Mouse (Mus musculus) liver, embryonic 14.5 days (tissue): ENCODE data around the gene Iffo1. TPM values are rescaled to one million over a fixed set of nuclear protein-coding genes. Genes with fewer than 3 reads are reported as not detected.

Source experiments
- ATAC-seq: fragments of 200-750 bp; cut with Nextera tagmentation; 2 replicates; pipeline ENCODE4 v1.8.0; 2017; ENCODE audit warnings: moderate number of reproducible peaks, mild to moderate bottlenecking, moderate library complexity; ENCODE audit not compliant: insufficient read depth
- DNase-seq, 3 experiments: peaks; one replicate each; pipeline ENCODE4 v3.0.0-alpha.2; 2012 to 2013; ENCODE audit warnings: low read depth in 3 of 3, low spot score in 3 of 3
- H3K27ac ChIP-seq: fragments of 300-500 bp; sonication (generic); 2 replicates; pipeline ENCODE4 v1.5.1; 2014; ENCODE audit warnings: moderate library complexity, mild to moderate bottlenecking, control low read depth, inconsistent platforms
- H3K27me3 ChIP-seq: fragments of 300-500 bp; sonication (generic); 2 replicates; pipeline ENCODE4 v1.6.1; 2014; ENCODE audit warnings: mild to moderate bottlenecking, low read length, moderate library complexity; ENCODE audit not compliant: control insufficient read depth, insufficient read depth
- H3K36me3 ChIP-seq: fragments of 300-500 bp; sonication (generic); replicated peaks from 2 replicates; pipeline ENCODE4 v1.6.1; 2014; ENCODE audit warnings: low read depth; ENCODE audit not compliant: control insufficient read depth, insufficient read depth
- H3K4me1 ChIP-seq, 2 experiments: fragments of 200-500 bp in 1 of 2; fragments of 300-500 bp in 1 of 2; sonication (generic) in 1 of 2; replicated peaks; 2 replicates each; pipeline ENCODE4 v1.6.1; 2012 to 2014; ENCODE audit warnings: antibody characterized with exemption in 1 of 2, inconsistent platforms in 1 of 2, low read length in 1 of 2; ENCODE audit not compliant: control insufficient read depth in 2 of 2, insufficient read depth in 2 of 2
- H3K4me2 ChIP-seq: fragments of 300-500 bp; sonication (generic); 2 replicates; pipeline ENCODE4 v1.6.1; 2014; ENCODE audit warnings: low read depth, mild to moderate bottlenecking, control low read depth, moderate library complexity
- H3K4me3 ChIP-seq, 2 experiments: fragments of 200-500 bp in 1 of 2; fragments of 300-500 bp in 1 of 2; sonication (generic) in 1 of 2; 2 replicates each; pipeline ENCODE4 v1.5.1; 2012 to 2014; ENCODE audit warnings: low read depth in 2 of 2, low read length in 2 of 2, mild to moderate bottlenecking in 2 of 2, control low read depth in 1 of 2, inconsistent platforms in 1 of 2, moderate library complexity in 1 of 2; ENCODE audit not compliant: insufficient read depth in 1 of 2
- H3K9ac ChIP-seq: fragments of 300-500 bp; sonication (generic); replicated peaks from 2 replicates; pipeline ENCODE4 v1.6.1; 2014; ENCODE audit warnings: mild to moderate bottlenecking, control low read depth, moderate library complexity
- H3K9me3 ChIP-seq: fragments of 300-500 bp; sonication (generic); 2 replicates; pipeline ENCODE4 v1.6.1; 2016; ENCODE audit warnings: low read length, mixed read lengths; ENCODE audit not compliant: control insufficient read depth
- CTCF ChIP-seq: IDR thresholded peaks from 2 replicates; pipeline ENCODE4 v1.5.1; 2016; ENCODE audit warnings: antibody characterized with exemption, low read depth, control low read depth
- EP300 ChIP-seq: IDR thresholded peaks from 2 replicates; pipeline ENCODE4 v1.6.1; 2016; ENCODE audit warnings: antibody characterized with exemption, low read depth
- WGBS: fragments of 180-500 bp; shearing (Covaris S2); extraction: QIAGEN DNeasy Blood & Tissue Kit; methylation state at CpG from one replicate; pipeline ENCODE4 v1.1.7; 2014; ENCODE audit not compliant: insufficient replicate concordance; 5-methylcytosine and 5-hydroxymethylcytosine counted together
- microRNA-seq: library from miRNA; unstranded; fragments of <30 nt; microRNA quantifications from one replicate; pipeline ENCODE4, GENCODE M21; 2016
- polyA plus RNA-seq, 2 experiments: library from polyadenylated mRNA; depleted of rRNA in 1 of 2; stranded (reverse) in 1 of 2; unstranded in 1 of 2; fragments of >200 nt; fragmentation: Nextera tagmentation in 1 of 2; extraction: Ambion mirVana in 1 of 2; gene quantifications; 2 replicates each; pipeline versions ENCODE4 v1.2.1 to v1.2.3; 2012 to 2014

Gene Iffo1
- polyA plus RNA-seq, 2 experiments: 1.8 to 6.0 TPM

DNA sequence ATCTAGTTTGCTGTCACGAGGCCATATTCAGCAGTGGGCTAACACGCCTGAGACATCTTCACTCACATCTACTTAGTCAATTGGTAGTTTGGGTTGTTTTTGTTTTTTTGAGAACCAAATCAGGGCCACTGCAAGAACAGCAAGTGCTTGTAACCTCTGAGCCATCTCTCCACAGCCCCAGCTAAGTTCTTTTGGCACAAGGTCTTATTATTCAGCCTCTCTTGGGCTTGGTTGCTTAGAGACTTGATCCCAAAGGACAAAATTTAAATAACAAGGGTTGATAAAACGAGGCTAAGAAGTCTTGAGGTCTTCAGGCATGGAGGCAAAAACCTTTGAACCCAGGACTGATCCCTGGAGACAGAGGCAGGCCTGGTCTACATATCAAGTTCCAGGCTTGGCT is 51.3 kb downstream of the Iffo1 start:
- H3K9ac ChIP-seq: no peak overlapping the region
- WGBS: 67% methylated on average over 3 of the region's 3 CpGs
- TF ChIP-seq EP300: no peak
- TF ChIP-seq CTCF: no peak
- peaks cover 17% of the 10 kb centered on the region for H3K36me3 ChIP-seq
- H3K27ac ChIP-seq: no peak overlapping the region
- no peak overlapping the region for H3K4me3 ChIP-seq
- H3K4me1 ChIP-seq: peaks cover 7 to 8% of the 10 kb centered on the region in 2 experiments
- DNase-seq (no peak), ATAC-seq (no peak)
- no peaks in the 10 kb centered on the region for H3K9me3 ChIP-seq
- H3K4me2 ChIP-seq: no peak overlapping the region
- no peaks in the 10 kb centered on the region for H3K27me3 ChIP-seq

DNA sequence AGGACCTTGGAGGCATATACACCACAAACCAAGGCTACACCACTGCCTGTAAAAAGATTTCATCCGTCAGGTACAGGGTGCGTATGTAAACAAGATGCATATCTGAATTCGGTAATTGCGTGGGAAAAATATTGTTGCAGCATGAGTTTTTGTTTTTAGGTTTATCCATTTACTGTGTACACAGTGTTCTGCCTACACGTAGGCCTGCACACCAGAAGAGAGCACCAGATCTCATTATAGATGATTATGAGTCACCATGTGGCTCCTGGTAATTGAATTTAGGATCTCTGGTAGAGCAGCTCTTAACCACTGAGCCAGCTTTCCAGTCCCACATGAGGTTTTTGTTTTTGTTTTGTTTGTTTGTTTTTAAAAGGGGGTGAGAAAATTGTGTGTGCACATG is 52.1 kb downstream of the Iffo1 start:
- TF ChIP-seq EP300 (no peak), CTCF (no peak)
- Histone ChIP-seq H3K27me3 (no peaks in the 10 kb centered on the region), H3K4me1 (peaks cover 7 to 8% of the 10 kb centered on the region in 2 experiments), H3K9me3 (no peaks in the 10 kb centered on the region), H3K27ac (no peak overlapping the region), H3K4me3 (no peak overlapping the region), H3K4me2 (no peak overlapping the region), H3K36me3 (peaks cover 17% of the 10 kb centered on the region), H3K9ac (no peak overlapping the region)
- 78% methylated on average over 5 of the region's 5 CpGs for WGBS
- no peak for ATAC-seq
- no peak for DNase-seq

DNA sequence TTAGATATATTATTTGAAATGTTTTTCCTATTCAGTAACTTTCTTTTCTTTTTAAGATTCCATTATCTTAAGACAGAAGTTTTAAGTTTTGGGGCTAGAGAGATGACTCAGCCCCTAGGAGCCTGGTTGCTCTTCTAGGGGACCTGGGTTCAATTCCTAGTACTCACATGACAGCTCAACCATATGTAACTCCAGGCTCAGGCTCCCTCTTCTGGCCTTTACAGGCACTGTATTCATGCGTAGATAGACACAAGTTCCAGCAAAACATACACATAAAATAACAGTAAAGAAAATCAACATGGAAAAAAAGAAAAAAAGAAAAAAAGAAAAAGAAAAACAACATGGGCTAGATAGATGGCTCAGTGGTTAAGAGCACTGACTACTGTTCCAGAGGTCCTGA is 65.4 kb downstream of the Iffo1 start:
- 66% methylated on average over 1 of the region's 1 CpGs for WGBS
- Histone ChIP-seq H3K27me3 (peaks cover 4% of the 10 kb centered on the region), H3K27ac (no peak overlapping the region), H3K9ac (no peak overlapping the region), H3K4me3 (no peak overlapping the region), H3K9me3 (no peaks in the 10 kb centered on the region), H3K4me1 (no peaks in the 10 kb centered on the region), H3K36me3 (no peaks in the 10 kb centered on the region), H3K4me2 (no peak overlapping the region)
- TF ChIP-seq EP300: no peak
- TF ChIP-seq CTCF: peak; percentile 12; the same call in 1 of the 2 replicates
- ATAC-seq: no peak
- DNase-seq: no peak

Small RNA genes within 50 kb of the gene (microRNA-seq; reads per million reads assigned to microRNA genes)
- gene Mir3098 (3.4 reads per million), gene Mir7045 (not detected)

Other genes with a start within 250 kb of the Iffo1 start
- gene Lag3, start 233.5 kb upstream of the Iffo1 start, polyA plus RNA-seq (2012; rRNA removed): 0.10 and 0.11 TPM in 2 replicates
- 0.17 TPM in 1 of 2 replicates, not detected in the other for gene Lag3, start 233.5 kb upstream of the Iffo1 start, polyA plus RNA-seq (2014; fragmentation: Nextera tagmentation; extraction: Ambion mirVana)
- 109 and 131 TPM in 2 replicates for gene Ptms, start 225.1 kb upstream of the Iffo1 start, polyA plus RNA-seq (2012; rRNA removed)
- gene Ptms, start 225.1 kb upstream of the Iffo1 start, polyA plus RNA-seq (2014; fragmentation: Nextera tagmentation; extraction: Ambion mirVana): 29.7 and 39.7 TPM in 2 replicates
- 85.0 and 96.5 TPM in 2 replicates for gene Mlf2, start 213.9 kb upstream of the Iffo1 start, polyA plus RNA-seq (2012; rRNA removed)
- 98.1 and 116 TPM in 2 replicates for gene Mlf2, start 213.9 kb upstream of the Iffo1 start, polyA plus RNA-seq (2014; fragmentation: Nextera tagmentation; extraction: Ambion mirVana)
- 57.8 and 62.6 TPM in 2 replicates for gene Cops7a, start 179.7 kb upstream of the Iffo1 start, polyA plus RNA-seq (2012; rRNA removed)
- 51.5 and 52.6 TPM in 2 replicates for gene Cops7a, start 179.7 kb upstream of the Iffo1 start, polyA plus RNA-seq (2014; fragmentation: Nextera tagmentation; extraction: Ambion mirVana)
- 0.07 and 0.09 TPM in 2 replicates for gene Pianp, start 148.5 kb upstream of the Iffo1 start, polyA plus RNA-seq (2012; rRNA removed)
- gene Pianp, start 148.5 kb upstream of the Iffo1 start, polyA plus RNA-seq (2014; fragmentation: Nextera tagmentation; extraction: Ambion mirVana): not detected in 2 replicates
- 20.2 and 22.2 TPM in 2 replicates for gene Zfp384, start 136.1 kb upstream of the Iffo1 start, polyA plus RNA-seq (2012; rRNA removed)
- gene Zfp384, start 136.1 kb upstream of the Iffo1 start, polyA plus RNA-seq (2014; fragmentation: Nextera tagmentation; extraction: Ambion mirVana): 2.9 and 3.1 TPM in 2 replicates
- 14.1 and 17.9 TPM in 2 replicates for gene Ing4, start 105.5 kb upstream of the Iffo1 start, polyA plus RNA-seq (2012; rRNA removed)
- gene Ing4, start 105.5 kb upstream of the Iffo1 start, polyA plus RNA-seq (2014; fragmentation: Nextera tagmentation; extraction: Ambion mirVana): 17.2 and 21.9 TPM in 2 replicates
- gene Acrbp, start 95.6 kb upstream of the Iffo1 start, polyA plus RNA-seq (2012; rRNA removed): 2.1 and 3.1 TPM in 2 replicates
- 1.3 and 2.0 TPM in 2 replicates for gene Acrbp, start 95.6 kb upstream of the Iffo1 start, polyA plus RNA-seq (2014; fragmentation: Nextera tagmentation; extraction: Ambion mirVana)
- gene Lpar5, start 77.3 kb upstream of the Iffo1 start, polyA plus RNA-seq (2012; rRNA removed): 1.6 and 1.8 TPM in 2 replicates
- 0.68 and 1.0 TPM in 2 replicates for gene Lpar5, start 77.3 kb upstream of the Iffo1 start, polyA plus RNA-seq (2014; fragmentation: Nextera tagmentation; extraction: Ambion mirVana)
- gene Chd4, start 49.3 kb upstream of the Iffo1 start, polyA plus RNA-seq (2012; rRNA removed): 13.9 and 24.7 TPM in 2 replicates
- gene Chd4, start 49.3 kb upstream of the Iffo1 start, polyA plus RNA-seq (2014; fragmentation: Nextera tagmentation; extraction: Ambion mirVana): 19.7 and 24.3 TPM in 2 replicates
- 18.9 and 24.5 TPM in 2 replicates for gene Nop2, start 13.3 kb upstream of the Iffo1 start, polyA plus RNA-seq (2012; rRNA removed)
- gene Nop2, start 13.3 kb upstream of the Iffo1 start, polyA plus RNA-seq (2014; fragmentation: Nextera tagmentation; extraction: Ambion mirVana): 33.1 and 33.7 TPM in 2 replicates
- 1,485 and 1,875 TPM in 2 replicates for gene Gapdh, start 21.2 kb downstream of the Iffo1 start, polyA plus RNA-seq (2012; rRNA removed)
- gene Gapdh, start 21.2 kb downstream of the Iffo1 start, polyA plus RNA-seq (2014; fragmentation: Nextera tagmentation; extraction: Ambion mirVana): 960 and 1,040 TPM in 2 replicates
- gene Ncapd2, start 46.5 kb downstream of the Iffo1 start, polyA plus RNA-seq (2012; rRNA removed): 108 and 148 TPM in 2 replicates
- 66.8 and 80.4 TPM in 2 replicates for gene Ncapd2, start 46.5 kb downstream of the Iffo1 start, polyA plus RNA-seq (2014; fragmentation: Nextera tagmentation; extraction: Ambion mirVana)
- 22.2 and 50.9 TPM in 2 replicates for gene Mrpl51, start 46.6 kb downstream of the Iffo1 start, polyA plus RNA-seq (2012; rRNA removed)
- gene Mrpl51, start 46.6 kb downstream of the Iffo1 start, polyA plus RNA-seq (2014; fragmentation: Nextera tagmentation; extraction: Ambion mirVana): 178 and 182 TPM in 2 replicates
- gene Vamp1, start 70.3 kb downstream of the Iffo1 start, polyA plus RNA-seq (2012; rRNA removed): 2.8 and 3.5 TPM in 2 replicates
- gene Vamp1, start 70.3 kb downstream of the Iffo1 start, polyA plus RNA-seq (2014; fragmentation: Nextera tagmentation; extraction: Ambion mirVana): 0.83 and 0.94 TPM in 2 replicates
- gene Tapbpl, start 86.6 kb downstream of the Iffo1 start, polyA plus RNA-seq (2012; rRNA removed): 4.2 and 5.0 TPM in 2 replicates
- gene Tapbpl, start 86.6 kb downstream of the Iffo1 start, polyA plus RNA-seq (2014; fragmentation: Nextera tagmentation; extraction: Ambion mirVana): 4.1 and 4.2 TPM in 2 replicates
- 0.68 and 0.91 TPM in 2 replicates for gene Cd27, start 91.8 kb downstream of the Iffo1 start, polyA plus RNA-seq (2012; rRNA removed)
- gene Cd27, start 91.8 kb downstream of the Iffo1 start, polyA plus RNA-seq (2014; fragmentation: Nextera tagmentation; extraction: Ambion mirVana): 0.43 and 0.47 TPM in 2 replicates
- not detected in 2 replicates for gene Tuba3a, start 140.8 kb downstream of the Iffo1 start, polyA plus RNA-seq (2012; rRNA removed)
- not detected in 2 replicates for gene Tuba3a, start 140.8 kb downstream of the Iffo1 start, polyA plus RNA-seq (2014; fragmentation: Nextera tagmentation; extraction: Ambion mirVana)
- 12.3 and 12.5 TPM in 2 replicates for gene Ltbr, start 168.6 kb downstream of the Iffo1 start, polyA plus RNA-seq (2012; rRNA removed)
- 15.2 and 15.7 TPM in 2 replicates for gene Ltbr, start 168.6 kb downstream of the Iffo1 start, polyA plus RNA-seq (2014; fragmentation: Nextera tagmentation; extraction: Ambion mirVana)
- 0.34 and 0.40 TPM in 2 replicates for gene Scnn1a, start 175.4 kb downstream of the Iffo1 start, polyA plus RNA-seq (2012; rRNA removed)
- gene Scnn1a, start 175.4 kb downstream of the Iffo1 start, polyA plus RNA-seq (2014; fragmentation: Nextera tagmentation; extraction: Ambion mirVana): 0.34 and 0.36 TPM in 2 replicates
- gene Tnfrsf1a, start 204.1 kb downstream of the Iffo1 start, polyA plus RNA-seq (2012; rRNA removed): 15.4 and 16.8 TPM in 2 replicates
- gene Tnfrsf1a, start 204.1 kb downstream of the Iffo1 start, polyA plus RNA-seq (2014; fragmentation: Nextera tagmentation; extraction: Ambion mirVana): 19.8 and 21.1 TPM in 2 replicates
- gene Plekhg6, start 235.6 kb downstream of the Iffo1 start, polyA plus RNA-seq (2012; rRNA removed): 0.39 and 0.48 TPM in 2 replicates
- 0.38 and 0.47 TPM in 2 replicates for gene Plekhg6, start 235.6 kb downstream of the Iffo1 start, polyA plus RNA-seq (2014; fragmentation: Nextera tagmentation; extraction: Ambion mirVana)